Mouse (Mus musculus): ENCODE measurements at regions not wholly inside any gene's neighbourhood (a gene's known extent, or its start where the extent isn't known, plus 50 kb on each side); places are given as distances from the start of the nearest gene placed in this dataset.

- TF ChIP-seq E2F4 (IDR thresholded peaks at IDR 0.05; ENCODE audit: insufficient read depth) (no peak), CEBPB (IDR thresholded peaks at IDR 0.05; ENCODE audit: insufficient read depth, poor library complexity, severe bottlenecking) (no peak), POLR2A (IDR thresholded peaks at IDR 0.05; ENCODE audit: insufficient read length, low read depth) (no peak), MAX (IDR thresholded peaks at IDR 0.05; ENCODE audit: low read depth) (no peak)
Measured at GRCm38 (mm10) chr3:37817434-37817805, 93.1 kb upstream of the Gm5148 start.

Data from myocyte (in vitro differentiated cells).